Mouse (Mus musculus): ENCODE results near the gene Yy2.

The Yy2 gene

DNA sequence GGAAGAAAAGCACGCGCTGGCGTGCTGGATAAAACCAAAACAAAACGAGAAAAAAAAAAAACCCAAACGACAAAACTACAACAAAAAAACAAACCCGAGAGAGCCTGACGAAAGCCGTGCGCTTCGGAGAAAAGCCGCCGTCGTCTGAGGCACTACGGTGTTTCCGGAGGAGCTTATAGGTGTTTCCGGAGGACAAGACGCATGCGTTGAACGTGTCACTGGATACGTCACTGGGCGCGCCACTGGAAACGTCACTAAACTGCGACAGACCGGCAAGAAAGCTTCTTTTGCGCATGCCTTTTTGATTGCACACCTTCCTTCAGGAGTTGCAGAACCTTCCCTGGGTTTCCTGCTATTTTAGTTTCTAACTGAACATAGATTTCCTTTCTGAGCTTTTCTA lies at the start of gene Yy2:
Yy2 (minus strand) TSS at position 146 of the 400 bp plus-strand sequence.
- DNase-seq, result no peak

DNA sequence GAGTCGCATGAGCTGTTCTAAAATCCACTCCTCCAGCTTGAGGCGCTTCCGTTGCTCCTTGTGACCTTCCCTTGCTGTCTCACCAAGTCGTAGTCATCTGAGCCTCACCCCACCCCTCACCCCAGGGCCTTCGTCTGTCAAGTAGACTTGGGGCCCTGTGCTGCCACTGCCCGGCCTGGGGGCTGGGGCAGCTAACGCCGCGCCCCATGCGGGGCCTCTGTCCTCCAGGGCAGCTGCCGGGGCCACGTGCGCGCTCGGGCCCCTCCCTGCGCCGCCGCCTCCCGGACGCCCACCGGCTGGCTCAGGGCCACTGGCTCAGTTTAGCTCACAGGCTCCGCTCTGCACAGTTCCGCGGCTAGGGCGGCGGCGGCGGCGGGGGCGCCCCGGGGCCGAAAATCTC lies 44.1 kb upstream of the Yy2 start:
- DNase-seq, result peak; percentile 9

DNA sequence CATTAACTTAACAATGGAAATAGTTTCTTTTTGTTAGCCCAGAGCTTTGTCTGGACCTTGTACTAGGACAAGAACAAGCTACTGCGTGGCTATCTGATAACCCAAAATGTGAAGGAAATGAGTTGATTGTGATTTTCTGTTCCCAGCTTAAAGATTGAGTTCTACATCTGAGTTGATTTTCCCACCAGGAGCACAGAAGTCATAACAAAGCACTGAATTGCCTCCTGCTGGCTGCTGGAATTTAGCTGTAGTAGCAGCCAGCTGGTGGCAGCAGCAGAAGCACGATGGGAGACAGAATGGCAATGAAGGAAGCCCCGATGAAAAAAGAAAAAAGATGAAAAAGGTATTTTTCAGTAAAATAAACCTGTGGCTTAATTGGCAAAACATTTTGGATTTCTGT lies 32.7 kb upstream of the Yy2 start:
- peak; percentile 62 for DNase-seq

DNA sequence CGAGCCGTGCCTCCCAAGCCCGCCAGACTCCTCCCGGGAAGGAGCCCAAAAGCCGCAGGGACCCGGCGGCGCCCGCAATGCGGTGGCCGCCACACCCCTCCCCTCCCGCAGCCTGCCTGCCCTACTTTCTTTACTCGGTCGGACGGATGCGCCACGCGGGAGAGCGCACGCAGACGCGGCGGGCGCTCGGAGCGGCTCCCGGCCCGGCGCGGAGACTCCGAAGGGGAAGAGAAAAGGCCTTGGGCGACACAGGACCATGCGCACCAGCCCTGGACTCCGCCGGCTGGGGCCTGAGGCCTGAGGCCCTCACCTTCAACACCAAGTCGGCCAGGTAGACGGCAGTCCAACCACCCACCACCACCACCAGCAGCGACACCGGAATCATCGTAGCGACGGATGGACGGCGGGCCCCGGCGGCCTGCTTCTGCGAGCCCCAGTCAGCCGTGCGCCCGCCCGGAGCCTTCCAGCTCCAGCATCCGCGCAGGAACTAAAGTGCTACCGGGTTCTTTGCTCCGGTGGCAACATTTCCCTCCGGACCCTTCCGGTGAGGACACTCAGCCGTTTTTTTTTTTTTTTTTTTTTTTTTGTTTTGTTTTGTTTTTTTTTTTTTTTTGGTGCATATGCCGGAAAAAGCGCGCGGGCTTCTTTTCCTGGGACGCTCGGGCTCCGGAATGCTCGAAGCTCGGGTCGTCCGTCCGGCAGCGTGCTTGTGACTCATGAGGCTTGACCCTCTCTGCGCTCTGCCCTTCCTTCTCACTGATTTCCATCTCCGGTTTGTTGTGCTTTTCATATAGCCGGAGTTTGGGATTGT lies 29.6 kb upstream of the Yy2 start, which contains the start of gene Mbtps2:
Mbtps2 (minus strand) TSS at position 530 of the 811 bp plus-strand sequence.
- peak; percentile 82 for DNase-seq

DNA sequence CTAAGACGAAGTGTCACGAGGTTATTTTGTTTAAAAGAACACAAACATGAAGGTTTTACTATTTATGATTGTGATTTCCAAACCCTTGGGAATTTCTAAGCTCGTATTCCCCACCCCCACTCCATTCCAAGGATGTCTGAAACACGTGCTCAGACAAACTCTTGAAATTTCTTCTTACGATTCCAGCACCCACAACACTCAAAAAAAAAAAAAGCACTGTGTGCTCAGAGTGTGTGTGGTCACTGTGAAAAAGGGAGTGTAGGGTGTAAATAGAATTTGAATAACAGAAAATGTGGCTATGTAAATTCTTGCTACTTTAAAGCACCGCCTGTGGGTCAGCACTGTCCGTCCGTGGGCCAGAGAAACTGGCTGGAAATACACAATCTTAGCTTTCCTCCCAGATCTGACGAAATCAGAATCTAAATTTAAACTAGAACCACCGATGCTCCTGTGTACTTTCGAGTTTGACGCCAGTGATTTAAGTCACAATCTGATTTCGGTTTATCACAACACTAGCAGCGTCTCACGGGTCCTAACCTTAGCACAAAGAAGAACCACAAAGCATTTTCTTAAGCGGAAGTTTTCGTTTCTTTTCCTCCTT lies 28.9 kb upstream of the Yy2 start:
- peak; percentile 41 for DNase-seq

DNA sequence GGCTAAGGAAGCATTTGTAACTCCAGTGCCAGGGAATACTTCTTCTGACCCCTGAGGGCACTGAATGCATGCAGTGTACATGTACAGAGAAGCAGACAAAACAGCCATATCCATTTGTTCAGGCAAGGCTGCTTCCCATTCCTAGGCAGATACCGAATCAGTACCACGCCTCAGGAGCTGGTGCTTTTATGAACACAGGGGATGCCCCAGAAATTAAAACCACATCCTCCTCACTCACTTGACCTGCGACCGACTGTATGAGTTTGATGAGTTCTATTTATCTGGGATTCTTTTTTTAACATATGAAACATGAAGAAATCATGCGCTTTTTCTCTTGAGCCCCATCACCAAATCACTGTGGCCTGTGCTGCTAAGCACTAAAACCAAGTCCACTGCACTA lies 28.0 kb upstream of the Yy2 start:
- no peak for DNase-seq

DNA sequence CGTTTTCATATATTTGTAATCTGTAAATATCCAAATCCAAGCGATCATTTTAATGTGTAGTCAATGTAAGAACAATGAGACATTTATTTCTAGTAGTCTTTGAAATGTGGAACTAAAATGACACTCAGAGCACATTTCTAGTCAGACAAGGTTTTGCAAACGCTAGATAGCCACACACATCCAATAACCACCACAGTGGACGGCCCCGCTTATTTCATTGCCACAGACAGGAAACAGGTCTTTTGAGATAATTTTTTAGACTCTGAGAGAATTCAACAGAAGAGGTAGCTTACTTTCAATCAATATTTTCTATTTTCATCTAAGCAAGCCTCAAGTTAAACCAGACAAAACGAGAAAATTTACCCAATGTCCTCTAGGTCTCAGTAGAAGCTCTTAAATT lies 27.1 kb upstream of the Yy2 start:
- DNase-seq, result no peak

DNA sequence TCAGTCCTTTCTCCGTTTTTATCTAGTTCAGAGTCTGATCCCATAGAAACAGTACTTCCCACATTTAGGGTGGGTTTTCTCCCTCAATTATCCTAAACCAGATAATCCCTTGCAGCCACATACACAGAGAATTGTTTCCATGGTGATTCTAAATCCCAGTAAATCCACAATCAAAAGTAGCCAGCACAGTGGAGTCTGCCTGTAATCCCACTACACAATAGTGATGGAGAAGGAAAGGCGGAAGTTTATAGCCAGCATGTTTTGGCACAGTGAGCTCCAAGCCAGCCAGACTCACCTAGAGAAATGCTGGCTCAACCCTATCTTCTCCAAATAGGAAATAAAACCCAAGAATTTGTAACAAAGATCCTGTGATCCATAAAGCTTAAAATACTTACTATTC lies 25.8 kb upstream of the Yy2 start:
- DNase-seq, result no peak

DNA sequence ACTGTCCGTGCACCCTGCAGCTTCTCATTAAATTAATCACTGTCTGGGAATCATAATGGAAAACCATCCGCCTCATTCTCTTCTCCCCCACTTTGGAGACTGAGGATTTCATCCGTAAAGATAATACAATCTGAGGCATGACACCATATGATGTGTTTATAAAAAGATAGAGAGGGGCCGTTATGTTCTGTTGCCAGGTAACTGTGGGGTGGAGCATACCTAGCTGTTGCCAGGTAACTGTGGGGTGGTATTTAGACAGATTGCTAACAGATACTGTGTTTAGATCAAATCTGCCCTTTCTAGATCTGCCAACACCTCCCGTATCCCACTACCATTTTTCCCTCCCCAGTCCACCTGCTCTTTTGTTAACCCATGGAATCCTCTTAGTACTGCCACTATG lies 18.2 kb upstream of the Yy2 start:
- no peak for DNase-seq

DNA sequence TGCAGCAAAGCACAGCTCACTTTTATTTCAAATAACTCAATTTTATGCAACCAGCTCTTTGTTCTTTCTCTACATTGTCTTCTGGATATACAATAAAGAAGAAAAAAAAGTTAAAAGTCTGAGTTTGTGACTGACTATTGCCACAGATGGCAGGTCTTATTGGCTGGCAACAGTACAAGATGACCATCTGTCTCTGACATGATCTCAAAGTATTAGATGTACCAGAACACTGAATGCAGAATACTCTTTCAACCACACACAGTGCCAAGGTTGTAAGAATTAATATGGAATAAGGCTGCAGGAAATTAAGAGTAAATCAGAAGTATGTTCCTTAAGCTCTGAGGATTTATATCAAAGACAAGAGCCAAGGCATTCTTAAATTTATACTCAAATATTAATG lies 17.6 kb upstream of the Yy2 start:
- DNase-seq, result no peak

DNA sequence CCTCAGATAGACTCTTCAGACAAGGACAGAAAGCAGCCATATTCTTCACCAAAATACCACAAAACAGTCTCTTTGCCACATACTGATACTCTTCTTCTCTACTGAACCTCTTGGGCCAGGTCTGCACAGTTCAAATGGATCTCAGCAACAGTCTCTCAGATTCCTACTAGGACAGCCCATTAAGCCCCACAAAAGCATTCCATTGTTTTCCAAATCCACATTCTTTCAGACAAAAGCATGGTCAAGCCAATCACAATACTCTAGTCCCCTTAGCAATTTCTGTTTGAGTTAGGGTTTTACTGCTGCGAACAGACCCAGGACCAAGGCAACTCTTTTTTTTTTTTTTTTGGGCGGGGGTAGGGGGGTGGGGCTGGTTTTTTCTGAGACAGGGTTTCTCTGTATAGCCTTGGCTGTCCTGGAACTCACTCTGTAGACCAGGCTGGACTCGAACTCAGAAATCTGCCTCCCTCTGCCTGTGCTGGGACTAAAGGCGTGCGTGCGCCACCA lies 10.4 kb upstream of the Yy2 start:
- no peak for DNase-seq

DNA sequence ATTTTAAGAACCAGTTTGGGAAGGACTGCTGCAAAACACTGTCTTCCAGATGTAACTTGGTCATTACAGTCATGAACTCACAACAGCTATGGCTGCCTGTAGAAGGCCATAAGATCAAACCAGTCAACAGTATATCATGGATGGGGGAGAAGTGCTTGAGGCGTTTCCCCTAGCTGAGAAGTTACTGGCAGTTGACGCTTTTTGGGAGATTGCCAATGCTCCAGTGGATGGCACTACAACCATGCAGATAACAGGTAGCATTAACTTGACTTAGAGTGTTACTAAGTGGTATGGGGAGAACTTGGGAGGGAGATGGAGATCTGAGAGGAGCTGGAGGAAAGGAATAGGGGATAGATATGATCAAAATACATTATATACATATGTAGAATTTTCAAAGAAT lies 5.9 kb upstream of the Yy2 start:
- no peak for DNase-seq

DNA sequence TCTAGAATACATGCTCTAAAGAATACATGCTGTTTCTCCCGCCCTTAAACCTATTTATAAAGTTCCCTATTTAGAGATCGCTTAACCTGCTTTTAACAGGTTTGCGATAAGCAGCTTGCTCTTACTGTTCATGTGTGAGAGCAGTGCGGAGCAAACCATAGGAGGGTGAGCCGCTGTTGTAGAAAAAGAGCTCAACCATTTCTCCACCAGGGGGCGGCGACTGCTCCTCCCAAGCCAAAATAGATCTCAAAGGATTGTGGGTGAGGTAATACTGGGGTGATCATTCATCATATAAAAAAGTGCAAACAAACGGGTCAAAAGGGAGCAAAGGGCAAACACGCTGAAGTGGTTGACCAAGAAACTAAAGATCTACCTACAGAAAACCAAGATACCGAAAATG lies 5.0 kb downstream of the Yy2 start:
- no peak for DNase-seq

DNA sequence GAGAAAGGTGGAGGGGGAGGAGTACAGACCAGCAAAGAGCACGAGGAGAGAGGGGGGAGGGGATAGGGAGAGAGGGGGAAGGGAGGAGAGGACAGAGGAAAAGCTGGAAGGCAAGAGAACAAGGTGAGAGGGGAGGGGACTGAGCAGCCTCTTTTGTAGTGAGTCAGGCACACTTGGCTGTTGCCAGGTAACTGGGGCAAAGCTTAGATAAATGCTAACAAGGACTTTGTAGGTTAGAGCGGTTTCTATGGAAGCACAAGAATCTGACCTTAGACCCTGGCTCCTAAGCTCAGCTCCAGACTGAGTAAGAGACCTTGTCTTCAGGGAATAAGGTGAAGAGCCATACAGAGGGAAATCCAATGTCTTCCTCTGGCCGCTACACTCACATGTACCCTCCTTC lies 21.7 kb downstream of the Yy2 start:
- peak; percentile 43 for DNase-seq
